Mouse (Mus musculus) T-cell, adult 2 months (primary cell): ENCODE measurements around the gene Col27a1.

ENCODE experiments used
- DNase-seq: peaks from one replicate; pipeline ENCODE4 v3.0.0; 2022; ENCODE audit warnings: low spot score

Col27a1 gene

GRCm38 (mm10) chr4:63260506-63260905 lies 46.7 kb downstream of the Col27a1 start:
- DNase-seq = no peak

GRCm38 (mm10) chr4:63262941-63263340 lies 49.1 kb downstream of the Col27a1 start:
- DNase-seq = no peak

- DNase-seq = no peak
These were observed 52.5 kb downstream of the Col27a1 start for GRCm38 (mm10) chr4:63266276-63266675.

- DNase-seq = no peak
These were observed 53.3 kb downstream of the Col27a1 start for GRCm38 (mm10) chr4:63267121-63267520.

- DNase-seq = no peak
These were observed 53.8 kb downstream of the Col27a1 start for GRCm38 (mm10) chr4:63267586-63267985.

GRCm38 (mm10) chr4:63268777-63269176 lies 55.0 kb downstream of the Col27a1 start:
- DNase-seq = no peak

GRCm38 (mm10) chr4:63274516-63274915 lies 60.7 kb downstream of the Col27a1 start:
- no peak for DNase-seq

GRCm38 (mm10) chr4:63275251-63275650 lies 61.4 kb downstream of the Col27a1 start:
- DNase-seq = no peak

- DNase-seq = no peak
These were observed 62.8 kb downstream of the Col27a1 start for GRCm38 (mm10) chr4:63276571-63276970.

- no peak for DNase-seq
These were observed 65.0 kb downstream of the Col27a1 start for GRCm38 (mm10) chr4:63278821-63279220.

GRCm38 (mm10) chr4:63281694-63282093 lies 67.9 kb downstream of the Col27a1 start:
- DNase-seq = no peak

- no peak for DNase-seq
These were observed 69.5 kb downstream of the Col27a1 start for GRCm38 (mm10) chr4:63283319-63283718.

- DNase-seq = no peak
These were observed 72.2 kb downstream of the Col27a1 start for GRCm38 (mm10) chr4:63286034-63286433.

GRCm38 (mm10) chr4:63288497-63288896 lies 74.7 kb downstream of the Col27a1 start:
- no peak for DNase-seq

GRCm38 (mm10) chr4:63290081-63290480 lies 76.3 kb downstream of the Col27a1 start:
- no peak for DNase-seq

GRCm38 (mm10) chr4:63291075-63291474 lies 77.3 kb downstream of the Col27a1 start:
- DNase-seq = no peak

- no peak for DNase-seq
These were observed 77.9 kb downstream of the Col27a1 start for GRCm38 (mm10) chr4:63291658-63292057.

GRCm38 (mm10) chr4:63295641-63296040 lies 81.8 kb downstream of the Col27a1 start:
- no peak for DNase-seq

GRCm38 (mm10) chr4:63296263-63296662 lies 82.5 kb downstream of the Col27a1 start:
- DNase-seq = no peak

- no peak for DNase-seq
These were observed 83.1 kb downstream of the Col27a1 start for GRCm38 (mm10) chr4:63296876-63297275.

- DNase-seq = no peak
These were observed 84.4 kb downstream of the Col27a1 start for GRCm38 (mm10) chr4:63298191-63298590.

- DNase-seq = no peak
These were observed 88.8 kb downstream of the Col27a1 start for GRCm38 (mm10) chr4:63302641-63303040.

- DNase-seq = peak; percentile 57
These were observed 93.6 kb downstream of the Col27a1 start for GRCm38 (mm10) chr4:63307175-63308062.

GRCm38 (mm10) chr4:63308316-63308715 lies 94.5 kb downstream of the Col27a1 start:
- DNase-seq = no peak
